Mouse (Mus musculus) thymus, adult 2 months (tissue): ENCODE data around the gene Plcd3. TPM values are rescaled to one million over a fixed set of nuclear protein-coding genes. Genes with fewer than 3 reads are reported as not detected.

ENCODE experiments used
- DNase-seq: peaks from one replicate; pipeline ENCODE4 v3.0.0; 2021
- H3K27ac ChIP-seq: fragments of 200-500 bp; 2 replicates; pipeline ENCODE4 v1.5.1; 2012; ENCODE audit warnings: low read length, control low read depth; ENCODE audit not compliant: control insufficient read depth, insufficient read depth
- H3K27me3 ChIP-seq: fragments of 200-500 bp; 2 replicates; pipeline ENCODE4 v1.6.1; 2012; ENCODE audit warnings: mild to moderate bottlenecking, low read length, moderate library complexity, mixed read lengths; ENCODE audit not compliant: control insufficient read depth, insufficient read depth
- H3K36me3 ChIP-seq: fragments of 200-500 bp; 2 replicates; pipeline ENCODE4 v1.6.1; 2012; ENCODE audit warnings: mild to moderate bottlenecking, low read length, moderate library complexity; ENCODE audit not compliant: control insufficient read depth, insufficient read depth
- H3K4me1 ChIP-seq: fragments of 200-500 bp; replicated peaks from 2 replicates; pipeline ENCODE4 v1.6.1; 2012; ENCODE audit warnings: low read length; ENCODE audit not compliant: control insufficient read depth, insufficient read depth
- H3K4me3 ChIP-seq: fragments of 200-500 bp; 2 replicates; pipeline ENCODE4 v1.5.1; 2012; ENCODE audit warnings: mild to moderate bottlenecking, low read length, control low read depth, moderate library complexity; ENCODE audit not compliant: control insufficient read depth, insufficient read depth
- CTCF ChIP-seq: fragments of 200-500 bp; IDR thresholded peaks from 2 replicates; pipeline ENCODE4 v1.5.1; 2012; ENCODE audit warnings: mild to moderate bottlenecking, control low read depth, low read length, moderate library complexity, borderline replicate concordance; ENCODE audit not compliant: control insufficient read depth, poor library complexity, insufficient read depth; ENCODE audit errors: extremely low read depth
- POLR2A ChIP-seq: fragments of 200-500 bp; IDR thresholded peaks from 2 replicates; pipeline ENCODE4 v1.6.1; 2012; ENCODE audit warnings: mild to moderate bottlenecking, low read length, control low read depth, moderate library complexity; ENCODE audit not compliant: control insufficient read depth, poor library complexity, insufficient read depth; ENCODE audit errors: extremely low read depth
- WGBS: fragments of 180-500 bp; shearing (Covaris S2); methylation state at CpG from one replicate; pipeline ENCODE4 v1.1.7; 2018; 5-methylcytosine and 5-hydroxymethylcytosine counted together
- polyA plus RNA-seq: library from polyadenylated mRNA; depleted of rRNA; stranded (reverse); fragments of >200 nt; gene quantifications from 2 replicates; pipeline ENCODE4 v1.2.3, GENCODE M21; 2012

Gene Plcd3
- polyA plus RNA-seq, 1 experiment, result 5.4 TPM

DNA sequence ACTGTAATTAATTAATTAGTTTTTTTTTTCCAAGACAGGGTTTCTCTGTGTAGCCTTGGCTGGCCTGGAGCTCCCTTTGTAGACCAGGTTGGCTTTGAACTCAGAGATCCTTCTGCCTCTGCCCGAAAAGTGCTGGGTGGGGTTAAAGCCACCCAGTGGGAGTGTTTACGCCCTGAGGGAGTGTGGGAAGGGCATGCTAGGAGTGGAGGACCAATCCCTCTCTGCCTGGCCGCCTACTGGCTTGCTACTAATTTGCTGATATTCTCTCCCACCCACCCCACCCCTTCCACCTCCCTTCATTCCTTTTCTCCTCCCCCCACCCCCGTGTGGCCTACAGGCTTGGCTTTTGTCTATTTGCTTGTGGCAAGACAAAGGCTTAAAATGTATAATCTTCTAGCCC, 4.9 kb upstream of the Plcd3 start:
- H3K36me3 ChIP-seq, result no peaks in the 10 kb centered on the region

GRCm38 (mm10) chr11:103105810-103106209, 4.4 kb upstream of the Plcd3 start:
- no peak for TF ChIP-seq POLR2A
- TF ChIP-seq CTCF, result no peak

More for the DNA sequence above, 4.9 kb upstream of the Plcd3 start:
- H3K4me3 ChIP-seq, result no peak overlapping the region
- DNase-seq, result no peak
- no peak overlapping the region for H3K27ac ChIP-seq
- no peak for TF ChIP-seq CTCF
- no peak for TF ChIP-seq POLR2A
- peaks cover under 1% of the 10 kb centered on the region; the same call in 1 of the 2 replicates for H3K27me3 ChIP-seq
- H3K4me1 ChIP-seq, result peaks cover 21% of the 10 kb centered on the region
- 89% methylated on average over 4 of the region's 4 CpGs for WGBS

DNA sequence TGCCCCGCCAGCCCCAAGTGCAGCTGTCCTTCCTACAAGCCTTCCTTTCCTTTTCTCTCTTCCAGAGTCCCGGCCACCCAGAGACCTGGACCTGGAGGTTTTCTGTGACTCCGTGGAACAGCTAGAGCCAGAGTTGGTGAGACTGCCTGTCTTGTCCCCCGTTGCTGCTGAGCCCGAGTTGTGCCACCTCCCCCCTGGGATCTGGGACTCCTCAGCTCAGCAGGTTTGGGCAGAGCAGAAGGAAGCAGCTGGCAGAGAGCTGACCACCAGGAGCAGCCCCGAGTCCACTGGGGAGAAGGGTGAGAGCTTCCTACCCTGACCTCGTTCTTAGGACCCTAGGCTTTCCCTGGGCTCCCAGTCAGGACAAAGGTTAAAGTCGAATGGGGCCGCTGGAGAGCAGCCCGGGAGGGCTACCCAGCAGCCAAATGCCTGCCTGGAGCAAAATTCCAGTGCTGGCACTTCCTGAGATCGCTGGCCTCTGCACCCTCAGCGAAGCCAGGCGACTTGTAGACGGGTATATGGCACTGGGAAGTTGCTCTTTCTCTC, 3.8 kb upstream of the Plcd3 start:
- TF ChIP-seq CTCF (no peak), POLR2A (no peak)
- peaks cover 25% of the 10 kb centered on the region for H3K4me1 ChIP-seq
- WGBS, result 91% methylated on average over 14 of the region's 14 CpGs
- H3K4me3 ChIP-seq, result no peak overlapping the region
- no peaks in the 10 kb centered on the region for H3K36me3 ChIP-seq
- no peak for DNase-seq
- peaks cover 5% of the 10 kb centered on the region; the same call in 1 of the 2 replicates for H3K27me3 ChIP-seq
- H3K27ac ChIP-seq, result no peak overlapping the region

More at GRCm38 (mm10) chr11:103105810-103106209, 4.4 kb upstream of the Plcd3 start:
- Histone ChIP-seq H3K27me3 (peaks cover 5% of the 10 kb centered on the region; the same call in 1 of the 2 replicates), H3K4me1 (peaks cover 25% of the 10 kb centered on the region), H3K36me3 (no peaks in the 10 kb centered on the region), H3K27ac (no peak overlapping the region), H3K4me3 (no peak overlapping the region)
- no peak for DNase-seq
- WGBS, result 95% methylated on average over 6 of the region's 6 CpGs

- no peak for TF ChIP-seq CTCF
- no peak for TF ChIP-seq POLR2A
- Histone ChIP-seq H3K4me1 (peaks cover 25% of the 10 kb centered on the region), H3K36me3 (no peaks in the 10 kb centered on the region), H3K27ac (no peak overlapping the region), H3K27me3 (peaks cover 5% of the 10 kb centered on the region; the same call in 1 of the 2 replicates), H3K4me3 (no peak overlapping the region)
- no peak for DNase-seq
- WGBS, result 94% methylated on average over 7 of the region's 7 CpGs
Observed at GRCm38 (mm10) chr11:103104469-103104868, 3.0 kb upstream of the Plcd3 start.

GRCm38 (mm10) chr11:103103621-103104020, 2.2 kb upstream of the Plcd3 start:
- peak overlapping the region; percentile 11; the same call in 1 of the 2 replicates for H3K27ac ChIP-seq
- TF ChIP-seq CTCF (no peak), POLR2A (no peak)
- WGBS, result 52% methylated on average over 8 of the region's 8 CpGs
- peaks cover 25% of the 10 kb centered on the region for H3K4me1 ChIP-seq
- H3K27me3 ChIP-seq, result peaks cover 5% of the 10 kb centered on the region; the same call in 1 of the 2 replicates
- DNase-seq, result peak; percentile 35
- H3K4me3 ChIP-seq, result peak overlapping the region; percentile 57
- H3K36me3 ChIP-seq, result no peaks in the 10 kb centered on the region

GRCm38 (mm10) chr11:103102725-103103349, 1.4 kb upstream of the Plcd3 start:
- Histone ChIP-seq H3K27me3 (peaks cover 5% of the 10 kb centered on the region; the same call in 1 of the 2 replicates), H3K36me3 (no peaks in the 10 kb centered on the region), H3K4me3 (peak overlapping the region; percentile 57), H3K4me1 (peaks cover 25% of the 10 kb centered on the region), H3K27ac (peak overlapping the region; percentile 11; the same call in 1 of the 2 replicates)
- TF ChIP-seq CTCF (peak; percentile 100), POLR2A (no peak)
- peak; percentile 96 for DNase-seq
- 2% methylated on average over 35 of the region's 35 CpGs for WGBS

DNA sequence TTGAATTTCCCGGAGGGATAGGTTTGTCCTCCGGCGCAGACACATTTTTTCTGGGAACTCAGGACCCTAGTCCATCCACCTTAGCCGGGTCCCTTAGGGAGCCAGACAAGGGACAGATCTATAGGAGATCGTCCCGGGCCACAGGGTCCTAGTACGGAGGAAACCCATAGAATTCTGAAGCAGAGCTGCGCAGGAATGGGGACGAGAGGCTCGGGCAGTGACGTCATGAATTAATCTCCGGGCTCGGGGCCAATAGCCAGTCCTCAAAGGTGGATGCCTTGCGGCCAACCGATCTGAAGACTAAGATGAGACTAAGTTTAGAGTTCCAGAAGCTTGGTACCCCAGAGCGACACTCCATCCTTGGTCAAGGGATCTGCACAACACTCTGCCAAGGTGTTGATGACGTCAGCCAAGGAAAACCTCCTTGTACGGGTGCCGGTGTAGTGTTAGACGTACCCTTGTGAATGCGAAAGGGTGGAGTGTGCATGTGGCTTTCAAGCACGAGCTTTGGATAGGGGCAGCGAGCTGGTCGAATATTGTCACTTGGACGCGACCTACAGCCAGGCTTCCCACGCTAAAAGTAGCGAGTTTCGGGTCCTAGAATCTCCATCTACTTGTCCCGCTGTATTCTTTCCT, 526 bp upstream of the Plcd3 start:
- H3K4me1 ChIP-seq, result peaks cover 25% of the 10 kb centered on the region
- H3K27me3 ChIP-seq, result peaks cover 5% of the 10 kb centered on the region; the same call in 1 of the 2 replicates
- no peak for DNase-seq
- no peaks in the 10 kb centered on the region for H3K36me3 ChIP-seq
- no peak overlapping the region for H3K27ac ChIP-seq
- H3K4me3 ChIP-seq, result peak overlapping the region; percentile 21
- WGBS, result 6% methylated on average over 30 of the region's 30 CpGs
- TF ChIP-seq CTCF (no peak), POLR2A (no peak)
